Mouse (Mus musculus) forebrain, embryonic 14.5 days (tissue): ENCODE results near the gene Adgra3. TPM values are rescaled to one million over a fixed set of nuclear protein-coding genes. Genes with fewer than 3 reads are reported as not detected.

ENCODE experiments used
- ATAC-seq: fragments of 200-750 bp; cut with Nextera tagmentation; 2 replicates; pipeline ENCODE4 v1.8.0; 2017; ENCODE audit warnings: mild to moderate bottlenecking, moderate library complexity
- DNase-seq: peaks from one replicate; pipeline ENCODE4 v3.0.0-alpha.2; 2015; ENCODE audit warnings: low spot score
- H3K27ac ChIP-seq: fragments of 300-500 bp; sonication (generic); 2 replicates; pipeline ENCODE4 v1.5.1; 2014; ENCODE audit warnings: low read depth, mild to moderate bottlenecking, control low read depth, low read length, moderate library complexity
- H3K27me3 ChIP-seq: fragments of 300-500 bp; sonication (generic); replicated peaks from 2 replicates; pipeline ENCODE4 v1.6.1; 2014; ENCODE audit warnings: low read length, control low read depth, mixed read lengths; ENCODE audit not compliant: control insufficient read depth, insufficient read depth
- H3K36me3 ChIP-seq: fragments of 300-500 bp; sonication (generic); 2 replicates; pipeline ENCODE4 v1.6.1; 2014; ENCODE audit warnings: low read length, control low read depth; ENCODE audit not compliant: control insufficient read depth, insufficient read depth
- H3K4me1 ChIP-seq: fragments of 300-500 bp; sonication (generic); 2 replicates; pipeline ENCODE4 v1.6.1; 2014; ENCODE audit warnings: antibody characterized with exemption, low read length, control low read depth; ENCODE audit not compliant: control insufficient read depth, insufficient read depth
- H3K4me2 ChIP-seq: fragments of 300-500 bp; sonication (generic); 2 replicates; pipeline ENCODE4 v1.6.1; 2014; ENCODE audit warnings: mild to moderate bottlenecking, control low read depth, low read length
- H3K4me3 ChIP-seq: fragments of 300-500 bp; sonication (generic); 2 replicates; pipeline ENCODE4 v1.5.1; 2014; ENCODE audit warnings: low read depth, low read length, control low read depth
- H3K9ac ChIP-seq: fragments of 300-500 bp; sonication (generic); 2 replicates; pipeline ENCODE4 v1.6.1; 2014; ENCODE audit warnings: mild to moderate bottlenecking, low read length, control low read depth, moderate library complexity
- H3K9me3 ChIP-seq: fragments of 300-500 bp; sonication (generic); replicated peaks from 2 replicates; pipeline ENCODE4 v1.6.1; 2016; ENCODE audit warnings: low read length, control low read depth, mixed read lengths; ENCODE audit not compliant: control insufficient read depth
- WGBS: fragments of 180-500 bp; shearing (Covaris S2); extraction: QIAGEN DNeasy Blood & Tissue Kit; methylation state at CpG from one replicate; pipeline ENCODE4 v1.1.7; 2014; 5-methylcytosine and 5-hydroxymethylcytosine counted together
- polyA plus RNA-seq: library from polyadenylated mRNA; unstranded; fragments of >200 nt; fragmentation: Nextera tagmentation; extraction: Ambion mirVana; gene quantifications from 2 replicates; pipeline ENCODE4 v1.2.1, GENCODE M21; 2014

The Adgra3 gene
- 17.8 and 20.8 TPM in 2 replicates for polyA plus RNA-seq

- Histone ChIP-seq H3K9me3 (no peaks in the 10 kb centered on the region), H3K27ac (peak within 1 kb of the TSS; percentile 74), H3K27me3 (no peaks in the 10 kb centered on the region), H3K36me3 (no peaks in the 10 kb centered on the region), H3K4me3 (peak within 1 kb of the TSS; percentile 88), H3K9ac (peak within 1 kb of the TSS; percentile 98), H3K4me2 (peak within 1 kb of the TSS; percentile 76), H3K4me1 (peaks cover 14% of the 10 kb centered on the region)
- WGBS: under 1% methylated on average over 79 of the region's 113 CpGs
- ATAC-seq (peak; percentile 92), DNase-seq (peak; percentile 61)
These were observed at the start of gene Adgra3 for GRCm38 (mm10) chr5:50058421-50059286. Adgra3 (minus strand) TSS chr5:50059006.

- Histone ChIP-seq H3K4me1 (no peaks in the 10 kb centered on the region), H3K27me3 (no peaks in the 10 kb centered on the region), H3K4me2 (no peak overlapping the region), H3K36me3 (no peaks in the 10 kb centered on the region), H3K4me3 (no peak overlapping the region), H3K9ac (no peak overlapping the region), H3K27ac (no peak overlapping the region), H3K9me3 (no peaks in the 10 kb centered on the region)
- WGBS: 70% methylated on average over 1 of the region's 1 CpGs
- no peak for ATAC-seq
- DNase-seq: no peak
These were observed 24.6 kb upstream of the Adgra3 start for GRCm38 (mm10) chr5:50083441-50083840.

DNA sequence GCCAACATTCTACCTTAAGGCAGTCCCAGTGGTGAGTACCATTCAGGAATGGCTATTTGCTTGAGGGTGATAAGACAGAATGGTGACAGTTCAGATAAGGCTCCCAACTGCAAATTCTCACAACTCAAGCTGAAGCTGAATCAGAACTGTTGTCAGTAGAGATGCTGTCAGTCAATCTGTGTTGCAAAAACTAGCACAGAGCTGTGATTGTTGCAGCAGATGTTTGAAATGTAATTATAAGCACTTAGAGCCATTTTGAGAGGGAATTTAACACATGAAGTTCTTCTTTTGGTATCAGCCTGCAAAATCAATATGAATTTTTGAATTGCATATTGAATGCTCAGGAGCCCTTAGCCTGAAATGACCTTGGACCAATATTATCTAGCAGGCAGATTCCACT, 15.4 kb upstream of the Adgra3 start:
- DNase-seq (no peak), ATAC-seq (no peak)
- Histone ChIP-seq H3K9ac (no peak overlapping the region), H3K27ac (no peak overlapping the region), H3K36me3 (no peaks in the 10 kb centered on the region), H3K4me1 (no peaks in the 10 kb centered on the region), H3K9me3 (no peaks in the 10 kb centered on the region), H3K4me2 (no peak overlapping the region), H3K4me3 (no peak overlapping the region), H3K27me3 (no peaks in the 10 kb centered on the region)

DNA sequence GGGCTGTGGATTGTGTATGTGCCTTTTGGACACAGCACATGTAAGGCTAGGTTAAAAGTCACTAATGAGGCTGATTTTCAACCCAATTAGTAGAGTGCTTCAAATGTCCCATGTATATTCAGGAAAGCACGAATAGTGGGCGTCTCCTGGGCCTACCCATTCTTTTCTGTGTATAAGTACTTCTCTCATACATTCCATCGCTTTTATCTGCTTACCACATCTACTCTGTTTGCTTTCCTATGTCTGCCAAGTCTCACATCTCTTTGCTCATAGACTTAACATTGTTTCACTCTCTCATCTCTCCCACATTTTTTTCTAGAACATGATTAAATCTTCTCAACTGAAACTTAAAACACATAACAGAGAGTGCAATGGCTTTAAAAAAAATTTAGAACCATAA, 5.4 kb upstream of the Adgra3 start:
- Histone ChIP-seq H3K4me1 (no peaks in the 10 kb centered on the region), H3K9me3 (no peaks in the 10 kb centered on the region), H3K4me3 (no peak overlapping the region), H3K27me3 (no peaks in the 10 kb centered on the region), H3K9ac (no peak overlapping the region), H3K36me3 (no peaks in the 10 kb centered on the region), H3K4me2 (no peak overlapping the region), H3K27ac (no peak overlapping the region)
- no peak for ATAC-seq
- DNase-seq: no peak
- WGBS: 83% methylated on average over 3 of the region's 3 CpGs

- Histone ChIP-seq H3K27me3 (no peaks in the 10 kb centered on the region), H3K4me3 (no peak overlapping the region)
These were observed 780 bp upstream of the Adgra3 start for GRCm38 (mm10) chr5:50059586-50059985.

DNA sequence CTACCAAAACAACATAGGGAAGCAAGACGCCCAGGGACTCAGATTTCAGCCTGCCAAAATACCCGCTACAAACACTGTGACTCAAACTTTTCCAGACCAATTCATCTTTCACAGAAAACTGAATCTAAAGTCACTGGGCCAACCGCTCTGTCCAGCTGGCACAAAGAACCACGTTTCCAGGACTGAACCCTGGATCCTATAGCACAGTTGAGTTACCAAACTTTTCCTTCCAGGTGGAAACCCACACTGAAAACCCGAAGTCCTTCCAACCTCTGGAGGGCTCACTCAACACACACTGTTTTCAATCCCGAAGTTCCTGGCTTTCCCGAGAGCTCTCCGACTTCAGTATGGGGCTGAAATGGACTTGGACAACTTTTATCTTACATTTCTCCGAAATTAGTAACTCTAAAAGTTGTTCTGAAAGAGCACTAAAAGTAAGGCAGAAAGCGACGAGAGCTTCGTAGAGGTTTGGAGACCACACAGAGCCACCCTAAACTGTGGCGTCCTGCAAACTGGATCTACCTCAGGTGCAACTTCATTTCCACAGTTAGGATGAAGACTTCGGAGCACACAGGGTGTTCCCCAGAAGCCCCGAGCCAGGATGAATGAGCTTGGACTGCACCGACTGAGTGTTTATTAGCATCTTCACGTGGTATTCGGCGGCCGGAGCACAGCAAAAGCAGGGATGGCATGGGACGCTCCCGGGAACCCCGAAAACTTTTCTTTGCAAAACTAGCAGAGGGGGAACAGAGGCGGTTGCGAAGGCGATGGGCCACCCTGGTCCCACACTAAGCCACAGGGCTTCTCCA, 990 bp downstream of the Adgra3 start:
- H3K36me3 ChIP-seq: no peaks in the 10 kb centered on the region
- 1% methylated on average over 26 of the region's 26 CpGs for WGBS
- H3K27me3 ChIP-seq: no peaks in the 10 kb centered on the region
- H3K4me3 ChIP-seq: peak overlapping the region; percentile 88
- peak overlapping the region; percentile 74; the same call in 1 of the 2 replicates for H3K27ac ChIP-seq
- H3K4me1 ChIP-seq: peaks cover 14% of the 10 kb centered on the region
- ATAC-seq: no peak
- H3K9ac ChIP-seq: peak overlapping the region; percentile 98
- H3K9me3 ChIP-seq: no peaks in the 10 kb centered on the region
- DNase-seq: peak; percentile 49
- peak overlapping the region; percentile 76 for H3K4me2 ChIP-seq

More at GRCm38 (mm10) chr5:50059586-50059985, 780 bp upstream of the Adgra3 start:
- WGBS: 92% methylated on average over 7 of the region's 7 CpGs
- peak overlapping the region; percentile 76 for H3K4me2 ChIP-seq
- ATAC-seq (no peak), DNase-seq (no peak)
- no peak overlapping the region for H3K27ac ChIP-seq
- H3K36me3 ChIP-seq: no peaks in the 10 kb centered on the region
- H3K9me3 ChIP-seq: no peaks in the 10 kb centered on the region
- peak overlapping the region; percentile 98; the same call in 1 of the 2 replicates for H3K9ac ChIP-seq
- H3K4me1 ChIP-seq: peaks cover 14% of the 10 kb centered on the region

DNA sequence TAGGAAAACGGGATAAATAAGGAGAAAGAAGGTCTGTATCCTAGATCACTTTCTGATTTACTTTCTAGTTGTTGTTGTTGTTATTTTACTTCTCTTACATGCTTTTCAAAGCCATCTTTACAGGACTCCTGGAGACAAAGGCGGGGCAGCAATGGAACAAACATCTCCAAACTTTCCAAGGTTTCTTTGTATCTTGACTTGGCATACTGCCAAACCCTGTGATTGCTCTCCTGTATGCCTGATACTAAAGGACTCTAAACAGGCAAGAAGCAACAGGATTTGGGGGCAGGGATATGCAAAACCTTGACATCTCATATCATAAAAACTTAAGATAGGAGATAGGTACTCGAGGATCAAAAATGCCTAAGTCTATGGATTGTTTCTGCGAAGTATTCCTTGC, 6.3 kb downstream of the Adgra3 start:
- no peaks in the 10 kb centered on the region for H3K36me3 ChIP-seq
- no peak overlapping the region for H3K9ac ChIP-seq
- DNase-seq (peak; percentile 68), ATAC-seq (0 out of 2 replicates have a peak, but pooled peaks have one; percentile 19)
- WGBS: 42% methylated on average over 4 of the region's 4 CpGs
- H3K27me3 ChIP-seq: no peaks in the 10 kb centered on the region
- no peak overlapping the region for H3K4me3 ChIP-seq
- no peaks in the 10 kb centered on the region for H3K9me3 ChIP-seq
- H3K4me1 ChIP-seq: peaks cover 45% of the 10 kb centered on the region
- H3K27ac ChIP-seq: no peak overlapping the region
- no peak overlapping the region for H3K4me2 ChIP-seq

- no peak overlapping the region; the same call in 1 of the 2 replicates for H3K9ac ChIP-seq
- DNase-seq (no peak), ATAC-seq (peak; percentile 16; the same call in 1 of the 2 replicates)
- WGBS: 39% methylated on average over 21 of the region's 21 CpGs
- H3K27ac ChIP-seq: 0 out of 2 replicates have a peak overlapping the region, but pooled peaks have one; percentile 41
- no peaks in the 10 kb centered on the region for H3K27me3 ChIP-seq
- peaks cover 35% of the 10 kb centered on the region for H3K4me1 ChIP-seq
- H3K36me3 ChIP-seq: no peaks in the 10 kb centered on the region
- H3K4me2 ChIP-seq: peak overlapping the region; percentile 13; the same call in 1 of the 2 replicates
- H3K4me3 ChIP-seq: no peak overlapping the region
- H3K9me3 ChIP-seq: no peaks in the 10 kb centered on the region
These were observed 8.0 kb downstream of the Adgra3 start for GRCm38 (mm10) chr5:50050668-50051425.
